Mouse (Mus musculus) thymus, adult 2 months (tissue): Measurements from ENCODE around the gene Klhl23. TPM values are rescaled to one million over a fixed set of nuclear protein-coding genes. Genes with fewer than 3 reads are reported as not detected.

Experiments used
- DNase-seq: peaks from one replicate; pipeline ENCODE4 v3.0.0; 2021
- H3K27ac ChIP-seq: fragments of 200-500 bp; 2 replicates; pipeline ENCODE4 v1.5.1; 2012; ENCODE audit warnings: low read length, control low read depth; ENCODE audit not compliant: control insufficient read depth, insufficient read depth
- H3K27me3 ChIP-seq: fragments of 200-500 bp; 2 replicates; pipeline ENCODE4 v1.6.1; 2012; ENCODE audit warnings: mild to moderate bottlenecking, low read length, moderate library complexity, mixed read lengths; ENCODE audit not compliant: control insufficient read depth, insufficient read depth
- H3K36me3 ChIP-seq: fragments of 200-500 bp; 2 replicates; pipeline ENCODE4 v1.6.1; 2012; ENCODE audit warnings: mild to moderate bottlenecking, low read length, moderate library complexity; ENCODE audit not compliant: control insufficient read depth, insufficient read depth
- H3K4me1 ChIP-seq: fragments of 200-500 bp; replicated peaks from 2 replicates; pipeline ENCODE4 v1.6.1; 2012; ENCODE audit warnings: low read length; ENCODE audit not compliant: control insufficient read depth, insufficient read depth
- H3K4me3 ChIP-seq: fragments of 200-500 bp; 2 replicates; pipeline ENCODE4 v1.5.1; 2012; ENCODE audit warnings: mild to moderate bottlenecking, low read length, control low read depth, moderate library complexity; ENCODE audit not compliant: control insufficient read depth, insufficient read depth
- CTCF ChIP-seq: fragments of 200-500 bp; IDR thresholded peaks from 2 replicates; pipeline ENCODE4 v1.5.1; 2012; ENCODE audit warnings: mild to moderate bottlenecking, control low read depth, low read length, moderate library complexity, borderline replicate concordance; ENCODE audit not compliant: control insufficient read depth, poor library complexity, insufficient read depth; ENCODE audit errors: extremely low read depth
- POLR2A ChIP-seq: fragments of 200-500 bp; IDR thresholded peaks from 2 replicates; pipeline ENCODE4 v1.6.1; 2012; ENCODE audit warnings: mild to moderate bottlenecking, low read length, control low read depth, moderate library complexity; ENCODE audit not compliant: control insufficient read depth, poor library complexity, insufficient read depth; ENCODE audit errors: extremely low read depth
- WGBS: fragments of 180-500 bp; shearing (Covaris S2); methylation state at CpG from one replicate; pipeline ENCODE4 v1.1.7; 2018; 5-methylcytosine and 5-hydroxymethylcytosine counted together
- polyA plus RNA-seq: library from polyadenylated mRNA; depleted of rRNA; stranded (reverse); fragments of >200 nt; gene quantifications from 2 replicates; pipeline ENCODE4 v1.2.3, GENCODE M21; 2012

Gene Klhl23
- polyA plus RNA-seq, 1 experiment = 2.5 TPM

GRCm38 (mm10) chr2:69828031-69828430, 6.3 kb downstream of the Klhl23 start:
- DNase-seq = no peak
- WGBS = 90% methylated on average over 7 of the region's 7 CpGs
- TF ChIP-seq CTCF = no peak
- TF ChIP-seq POLR2A = no peak
- Histone ChIP-seq H3K4me1 (peaks cover 3% of the 10 kb centered on the region; the same call in 1 of the 2 replicates), H3K36me3 (no peaks in the 10 kb centered on the region), H3K27me3 (no peaks in the 10 kb centered on the region), H3K27ac (no peak overlapping the region), H3K4me3 (no peak overlapping the region)

DNA sequence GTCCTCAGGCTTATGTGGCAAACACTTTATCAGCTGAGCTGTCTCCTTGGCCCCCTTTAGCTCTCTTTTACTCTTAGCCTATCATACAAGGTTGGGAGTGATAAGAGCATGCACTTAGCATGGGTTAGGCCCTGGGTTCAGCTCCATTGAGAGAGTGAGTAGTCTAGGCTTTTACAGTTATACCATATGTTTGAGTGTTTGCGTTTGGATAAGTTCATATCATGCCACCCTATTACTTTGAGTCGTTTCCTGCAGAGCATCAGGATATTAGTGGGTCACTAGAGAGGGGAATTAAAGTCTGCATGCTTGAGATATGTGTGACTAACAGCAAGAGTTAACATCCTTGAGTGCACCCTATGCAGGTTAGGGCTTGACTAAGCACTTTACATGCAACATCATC, 7.9 kb downstream of the Klhl23 start:
- 90% methylated on average over 2 of the region's 2 CpGs for WGBS
- DNase-seq = no peak
- no peak overlapping the region for H3K27ac ChIP-seq
- TF ChIP-seq CTCF = no peak
- no peaks in the 10 kb centered on the region for H3K36me3 ChIP-seq
- H3K4me3 ChIP-seq = no peak overlapping the region
- H3K27me3 ChIP-seq = no peaks in the 10 kb centered on the region
- no peaks in the 10 kb centered on the region for H3K4me1 ChIP-seq

- Histone ChIP-seq H3K36me3 (no peaks in the 10 kb centered on the region), H3K27me3 (no peaks in the 10 kb centered on the region), H3K4me1 (no peaks in the 10 kb centered on the region; the same call in 1 of the 2 replicates), H3K4me3 (no peak overlapping the region), H3K27ac (no peak overlapping the region)
- 92% methylated on average over 8 of the region's 8 CpGs for WGBS
- DNase-seq = no peak
- TF ChIP-seq POLR2A (no peak), CTCF (no peak)
Measured at GRCm38 (mm10) chr2:69830116-69830515, 8.4 kb downstream of the Klhl23 start.

- no peak for TF ChIP-seq POLR2A
- no peak for TF ChIP-seq CTCF
- WGBS = 87% methylated on average over 7 of the region's 7 CpGs
- no peaks in the 10 kb centered on the region for H3K36me3 ChIP-seq
- peaks cover 4% of the 10 kb centered on the region for H3K4me1 ChIP-seq
- no peak overlapping the region for H3K27ac ChIP-seq
- no peaks in the 10 kb centered on the region for H3K27me3 ChIP-seq
- DNase-seq = no peak
- no peak overlapping the region for H3K4me3 ChIP-seq
Measured at GRCm38 (mm10) chr2:69837244-69837967, 15.7 kb downstream of the Klhl23 start.

DNA sequence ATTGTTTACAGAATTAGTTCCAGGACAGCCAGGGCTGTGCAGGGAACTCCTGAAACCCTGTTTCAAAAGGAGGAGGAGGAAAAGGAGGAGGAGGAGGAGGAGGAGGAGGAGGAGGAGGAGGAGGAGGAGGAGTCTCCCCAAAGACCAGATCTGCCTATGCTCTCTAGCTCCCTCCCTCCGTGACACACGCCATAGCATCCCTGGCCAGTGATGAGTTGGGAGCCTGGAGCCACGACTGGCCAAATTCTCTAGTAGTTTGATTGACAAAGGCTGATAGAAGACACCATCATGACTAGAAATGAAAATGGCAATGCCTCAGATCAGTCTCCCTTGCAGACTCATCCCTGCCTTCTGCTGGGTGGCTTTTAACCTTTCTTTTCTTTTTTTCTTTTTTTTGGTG, 16.3 kb downstream of the Klhl23 start:
- no peak overlapping the region for H3K27ac ChIP-seq
- no peak overlapping the region for H3K4me3 ChIP-seq
- no peaks in the 10 kb centered on the region for H3K36me3 ChIP-seq
- WGBS = 86% methylated on average over 3 of the region's 3 CpGs
- no peaks in the 10 kb centered on the region for H3K27me3 ChIP-seq
- DNase-seq = no peak
- H3K4me1 ChIP-seq = peaks cover 4% of the 10 kb centered on the region
- TF ChIP-seq CTCF (no peak), POLR2A (no peak)

DNA sequence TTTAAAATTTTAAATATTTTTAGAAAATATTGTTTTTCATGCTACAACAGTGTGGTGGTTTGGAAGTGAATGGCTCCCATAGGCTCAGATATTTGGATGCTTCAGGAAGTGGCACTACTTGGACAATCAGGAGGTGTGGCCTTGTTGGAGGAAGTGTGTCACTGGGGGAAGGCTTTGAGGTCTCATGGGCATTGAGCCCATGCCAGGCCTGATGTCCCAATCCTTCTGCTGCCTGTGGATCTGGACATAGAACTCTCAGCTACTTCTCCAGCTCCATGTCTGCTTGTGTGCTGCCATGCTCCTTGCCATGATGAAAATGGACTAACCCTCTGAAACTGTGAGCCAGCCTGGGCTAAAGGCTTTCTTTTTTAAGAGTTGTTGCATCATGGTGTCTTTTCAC, 17.0 kb downstream of the Klhl23 start:
- peaks cover 4% of the 10 kb centered on the region for H3K4me1 ChIP-seq
- no peak for DNase-seq

GRCm38 (mm10) chr2:69840261-69840660, 18.5 kb downstream of the Klhl23 start:
- H3K36me3 ChIP-seq = no peaks in the 10 kb centered on the region
- no peak for DNase-seq
- no peak for TF ChIP-seq CTCF
- H3K4me1 ChIP-seq = peaks cover 4% of the 10 kb centered on the region
- H3K4me3 ChIP-seq = no peak overlapping the region
- H3K27me3 ChIP-seq = no peaks in the 10 kb centered on the region
- H3K27ac ChIP-seq = no peak overlapping the region
- 39% methylated on average over 6 of the region's 6 CpGs for WGBS

More for the DNA sequence above, 17.0 kb downstream of the Klhl23 start:
- H3K4me3 ChIP-seq = no peak overlapping the region
- H3K27ac ChIP-seq = no peak overlapping the region
- no peaks in the 10 kb centered on the region for H3K27me3 ChIP-seq
- no peaks in the 10 kb centered on the region for H3K36me3 ChIP-seq
- no peak for TF ChIP-seq CTCF
- TF ChIP-seq POLR2A = no peak
